Mouse (Mus musculus) inflammation-experienced regulatory T-cells, adult 6 months (primary cell): ENCODE results near the gene Schip1. TPM values are rescaled to one million over a fixed set of nuclear protein-coding genes. Genes with fewer than 3 reads are reported as not detected.

Experiments used
- ATAC-seq: one replicate; pipeline ENCODE4 v1.8.0; 2017
- polyA plus RNA-seq, 3 experiments: library from polyadenylated mRNA; unstranded; fragments of 100-300 nt; shearing (Covaris generic); gene quantifications; one replicate each; pipeline ENCODE4 v1.2.1; 2017

Gene Schip1
- polyA plus RNA-seq, 3 experiments from 2014 or later, result 0.18 TPM; not detected in 2

DNA sequence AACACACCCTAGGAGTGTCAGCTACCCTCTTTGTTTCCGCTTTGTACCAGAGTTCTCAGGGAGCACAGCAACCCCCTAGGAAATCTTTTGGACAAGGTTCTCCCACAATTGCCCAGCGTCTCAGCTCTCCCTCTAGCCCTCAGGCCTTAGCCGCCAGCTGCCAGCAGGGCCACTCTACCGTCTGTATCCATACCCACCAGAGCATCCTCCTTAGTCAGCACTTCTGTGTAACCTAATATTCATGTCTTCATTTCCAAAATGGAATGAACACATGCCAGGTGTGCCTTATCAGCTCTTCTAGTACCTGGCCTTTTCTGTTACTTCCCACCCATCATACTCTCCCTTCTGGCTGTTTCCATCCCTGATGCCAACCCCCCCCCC is 501.1 kb downstream of the Schip1 start:
- no peak for ATAC-seq

DNA sequence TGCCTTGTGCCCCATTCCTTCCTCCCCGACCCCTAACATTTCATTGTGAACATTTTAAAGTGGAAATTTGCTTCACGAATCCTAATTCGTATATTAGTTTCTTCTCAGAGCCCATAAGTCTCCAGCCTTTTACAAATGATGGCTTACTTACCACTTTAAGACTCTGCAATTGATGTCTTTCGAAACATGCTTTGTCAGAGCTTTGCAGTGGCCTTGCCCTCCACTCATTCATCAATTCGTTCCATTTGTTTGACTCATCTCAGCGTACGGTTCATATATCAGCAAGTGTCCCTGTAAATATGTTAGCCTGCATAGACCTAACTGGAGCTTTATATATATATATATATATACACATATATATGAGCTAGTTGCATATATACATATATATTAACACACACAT is 503.0 kb downstream of the Schip1 start:
- no peak for ATAC-seq

GRCm38 (mm10) chr3:68568149-68568548 is 503.5 kb downstream of the Schip1 start:
- no peak for ATAC-seq

DNA sequence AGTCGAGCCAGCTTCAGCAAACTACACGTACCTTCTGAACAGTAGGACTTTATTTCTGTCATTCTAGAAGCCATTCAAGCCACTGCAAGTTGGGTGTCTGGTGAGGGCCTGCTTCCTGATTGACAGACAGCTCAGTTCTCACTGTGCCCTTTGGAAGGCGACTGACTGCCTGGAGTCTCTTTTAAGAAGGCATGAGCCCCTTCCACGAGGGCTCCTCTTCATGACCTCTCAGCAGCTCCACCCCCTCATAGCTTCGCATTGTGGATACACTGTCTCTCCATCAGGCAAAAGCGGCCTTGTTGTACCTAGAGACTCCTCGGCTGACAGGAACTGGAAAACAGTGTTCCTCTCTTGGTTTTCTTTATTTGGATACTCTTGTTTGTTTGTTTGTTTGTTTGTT is 504.1 kb downstream of the Schip1 start:
- no peak for ATAC-seq

- no peak for ATAC-seq
Measured at GRCm38 (mm10) chr3:68570319-68570718, 505.7 kb downstream of the Schip1 start.

GRCm38 (mm10) chr3:68572249-68573225 is 507.9 kb downstream of the Schip1 start:
- ATAC-seq, result no peak

DNA sequence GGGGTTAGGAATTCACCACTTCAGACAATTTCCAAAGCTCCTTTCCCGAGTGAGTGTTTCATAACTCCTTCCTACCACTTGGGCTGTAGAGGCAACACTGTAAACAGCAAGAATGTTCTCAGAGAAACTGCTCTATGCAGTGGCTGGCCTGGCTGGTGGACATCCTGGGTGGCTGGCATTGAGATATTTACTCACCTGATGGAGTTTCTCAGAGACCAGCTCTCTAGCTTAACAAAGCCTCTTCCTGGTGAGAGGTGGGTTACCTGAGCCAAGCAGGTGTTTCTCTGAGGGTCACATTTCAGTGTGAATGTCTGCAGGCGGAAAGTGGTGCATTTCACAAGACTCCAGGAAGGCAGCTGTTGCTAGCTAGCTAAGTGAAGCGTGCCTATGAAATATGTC is 508.6 kb downstream of the Schip1 start:
- no peak for ATAC-seq

DNA sequence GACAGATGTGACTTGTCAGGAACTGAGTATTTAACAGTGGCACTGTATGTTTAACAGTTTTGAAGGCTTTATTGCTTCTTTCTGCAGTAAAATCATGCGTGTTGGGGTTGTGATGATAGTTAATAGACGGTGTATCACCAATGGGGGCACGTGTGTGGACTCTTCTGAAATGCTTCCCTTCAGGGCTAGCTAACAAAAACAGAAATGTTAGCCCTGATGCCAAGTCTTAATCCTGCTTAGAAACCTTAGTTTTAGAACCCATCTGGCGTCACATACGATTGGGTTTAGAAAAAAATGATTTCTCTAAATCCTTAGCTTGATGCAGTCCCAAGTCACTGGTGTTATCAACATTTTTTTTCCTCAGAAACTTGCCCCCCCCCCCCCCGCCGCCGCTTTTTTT is 509.5 kb downstream of the Schip1 start:
- no peak for ATAC-seq

DNA sequence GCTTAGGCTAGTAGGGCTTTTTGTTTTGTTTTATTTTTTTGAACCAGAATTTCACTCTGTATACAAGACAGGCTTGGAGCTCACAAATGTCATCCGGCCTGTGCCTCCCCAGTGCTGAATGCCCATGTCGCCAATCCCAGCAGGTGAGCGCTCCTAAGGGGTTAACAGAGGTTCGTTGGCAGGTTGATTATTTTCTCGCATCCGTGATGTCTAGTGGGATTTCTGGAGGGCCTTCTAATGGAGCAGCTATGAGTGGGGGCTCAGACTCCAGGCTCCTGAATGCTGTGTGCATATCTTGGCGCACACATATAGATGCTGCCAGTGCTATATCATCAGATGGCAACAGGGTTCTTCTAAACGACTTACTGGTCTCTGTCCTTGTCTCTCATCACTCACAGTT is 510.0 kb downstream of the Schip1 start:
- no peak for ATAC-seq

- ATAC-seq, result no peak
Measured at GRCm38 (mm10) chr3:68575636-68576340, 511.2 kb downstream of the Schip1 start.

DNA sequence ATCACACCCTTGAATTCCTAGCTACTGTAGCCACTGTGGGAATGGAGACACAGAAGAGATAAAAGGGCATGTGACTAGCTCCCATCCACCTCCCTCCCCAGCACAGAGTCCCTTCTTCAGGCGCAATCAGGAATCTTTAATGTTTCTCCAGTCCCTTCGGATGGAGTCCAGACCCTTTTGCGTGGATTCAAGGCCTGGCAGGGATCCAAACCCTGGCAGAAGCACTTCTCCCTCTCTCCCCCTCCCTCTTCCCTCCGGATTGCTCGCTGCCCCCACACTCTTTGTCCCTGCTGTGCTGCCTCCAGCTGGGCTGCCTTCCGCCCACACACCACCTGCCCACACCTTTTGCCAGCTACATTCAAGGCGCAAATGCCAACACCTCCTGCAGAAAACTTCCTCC is 511.8 kb downstream of the Schip1 start:
- no peak for ATAC-seq

DNA sequence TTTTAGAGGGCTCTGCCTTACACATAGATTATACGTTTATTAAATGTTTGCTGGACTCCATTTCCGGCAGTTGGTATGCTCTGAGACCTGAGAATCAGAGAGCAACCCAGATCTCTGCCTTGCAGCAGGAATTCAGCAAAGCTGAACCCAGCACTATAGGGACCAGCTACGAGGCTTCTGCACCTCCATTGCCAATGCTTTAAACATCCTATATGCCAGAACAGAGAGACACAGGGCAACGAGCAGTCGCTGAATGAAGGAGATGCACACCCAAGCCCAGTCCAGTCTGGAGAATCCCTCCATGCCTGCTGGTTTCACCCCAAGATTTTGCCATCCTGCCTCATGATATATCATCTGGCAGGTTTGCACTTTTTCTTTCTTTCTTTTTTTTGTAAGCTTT is 512.3 kb downstream of the Schip1 start:
- ATAC-seq, result no peak

- no peak for ATAC-seq
Measured at GRCm38 (mm10) chr3:68581591-68581990, 517.0 kb downstream of the Schip1 start.

DNA sequence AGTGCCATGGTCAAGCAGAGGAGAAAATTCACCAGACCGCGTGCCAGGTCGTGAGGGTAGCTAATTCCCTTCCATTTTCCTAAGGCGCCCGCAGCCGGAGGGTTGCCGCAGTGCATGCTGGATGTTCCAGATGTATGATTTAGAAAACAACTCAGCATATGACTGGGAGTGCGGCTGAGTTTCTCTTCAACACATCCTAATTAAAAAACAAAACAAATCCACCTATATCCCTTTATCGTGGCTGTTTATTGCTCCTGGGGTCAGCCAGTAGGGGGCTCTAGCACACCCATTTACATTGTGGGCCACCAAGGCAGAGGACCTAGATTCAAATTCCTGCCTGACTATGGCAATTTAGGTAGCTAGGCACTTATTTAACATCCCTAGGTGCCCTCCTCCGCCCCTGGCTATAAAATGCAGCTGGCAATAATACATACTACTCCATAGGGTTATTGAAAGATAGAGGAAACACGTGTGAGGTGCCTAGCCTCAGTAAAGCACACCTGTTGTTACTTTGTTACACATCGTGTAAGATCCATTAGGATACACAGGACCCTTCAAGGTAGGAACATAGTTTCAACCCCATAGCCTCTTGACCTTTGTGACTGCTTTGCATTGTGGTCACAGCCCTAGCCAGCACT is 517.6 kb downstream of the Schip1 start:
- ATAC-seq, result no peak

DNA sequence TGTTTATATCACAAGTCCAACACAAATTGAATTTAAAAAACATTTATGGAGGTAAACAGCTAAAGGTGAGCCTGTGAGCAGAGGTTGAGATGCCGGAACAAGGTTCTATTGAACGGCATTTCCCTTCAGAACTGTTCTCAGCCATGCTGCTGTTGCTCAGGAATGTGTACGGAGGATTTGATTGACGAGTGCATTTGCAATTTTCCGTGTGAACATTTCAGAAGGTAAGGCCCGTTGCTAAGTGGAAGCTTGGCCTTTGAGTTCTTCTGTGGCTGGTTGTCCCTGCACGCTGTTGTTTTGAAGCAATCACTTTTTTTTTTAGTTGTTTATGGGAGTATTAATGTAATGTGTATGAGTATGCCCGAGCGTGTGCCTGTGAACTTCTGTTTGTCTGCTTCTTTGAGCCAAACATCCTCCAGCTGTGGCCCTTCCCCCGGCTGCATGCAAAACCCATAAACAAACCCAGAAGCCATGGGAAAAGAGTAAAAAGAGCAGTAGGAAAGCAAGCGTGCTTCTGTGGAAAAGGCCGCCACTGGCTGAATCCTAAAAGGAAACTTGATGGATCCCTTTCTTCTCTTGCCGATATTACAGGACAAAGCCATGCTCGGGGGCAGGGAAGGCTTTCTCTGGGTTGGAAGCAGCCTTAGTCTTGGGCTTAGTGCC is 518.6 kb downstream of the Schip1 start:
- ATAC-seq, result no peak

GRCm38 (mm10) chr3:68583771-68584511 is 519.3 kb downstream of the Schip1 start:
- no peak for ATAC-seq

- ATAC-seq, result no peak
Measured at GRCm38 (mm10) chr3:68585213-68585612, 520.6 kb downstream of the Schip1 start.

DNA sequence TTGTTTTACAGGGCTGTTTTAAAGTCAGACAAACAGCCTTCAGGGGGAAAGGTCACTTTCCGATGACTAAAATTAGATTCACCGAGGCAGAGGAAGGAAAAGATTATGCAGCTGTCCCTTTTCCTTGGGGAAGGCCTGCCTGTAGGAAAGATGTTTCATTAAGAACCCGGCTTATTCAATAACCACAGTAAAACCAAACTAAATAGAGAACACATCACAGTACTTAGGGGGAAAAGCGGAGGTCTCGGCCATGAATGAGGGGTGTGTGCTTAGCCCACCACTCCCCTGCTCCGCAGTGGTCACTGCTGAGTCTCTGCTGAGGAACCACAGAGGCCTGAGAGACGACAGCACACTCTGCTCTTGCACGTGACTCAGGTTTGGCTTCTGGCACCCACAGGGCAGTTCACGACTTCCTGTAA is 522.1 kb downstream of the Schip1 start:
- ATAC-seq, result no peak

DNA sequence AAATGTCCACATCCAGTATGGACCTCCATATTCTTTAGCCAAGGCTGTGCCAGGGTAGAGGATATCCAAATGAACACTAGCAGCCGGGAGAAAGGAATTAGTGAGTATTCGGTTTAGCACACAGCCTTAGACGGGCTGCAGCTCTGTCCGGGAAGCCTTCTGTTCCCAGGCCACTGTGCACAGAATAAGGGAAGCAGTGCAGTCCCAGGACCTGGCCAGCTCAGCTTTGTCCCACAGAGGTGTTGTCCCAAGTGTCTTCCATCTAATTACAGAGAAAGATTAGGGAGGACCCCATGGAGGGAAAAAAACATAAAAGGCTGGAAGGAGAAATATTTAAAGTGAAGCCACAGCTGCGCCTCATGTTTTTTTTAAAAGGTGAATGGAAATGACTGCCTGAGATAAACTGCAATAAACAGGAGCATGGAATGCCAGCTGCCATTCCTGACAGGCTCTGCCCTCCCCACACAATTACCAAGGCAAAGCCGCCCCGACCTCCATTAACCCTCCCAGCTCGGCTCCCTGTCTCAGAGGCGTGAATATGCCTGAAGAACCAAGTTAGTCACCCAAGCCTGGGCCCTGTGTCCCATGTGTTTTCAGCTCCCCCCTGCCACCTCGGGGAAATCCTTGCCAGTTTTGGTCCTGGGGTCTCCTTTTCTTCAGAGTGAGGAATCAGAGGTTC is 523.1 kb downstream of the Schip1 start:
- ATAC-seq, result no peak

- no peak for ATAC-seq
Measured at GRCm38 (mm10) chr3:68589220-68589840, 524.7 kb downstream of the Schip1 start.

- no peak for ATAC-seq
Measured at GRCm38 (mm10) chr3:68590436-68590835, 525.8 kb downstream of the Schip1 start.
